Mouse (Mus musculus): Measurements from ENCODE around the gene Fam219a. TPM values are rescaled to one million over a fixed set of nuclear protein-coding genes. Genes with fewer than 3 reads are reported as not detected.

The Fam219a gene
- total and polyA plus RNA-seq, 2 experiments from 2014 or later: 24.1 to 130 TPM

- Histone ChIP-seq H3K27me3 (ENCODE audit: insufficient read depth, low read length) (no peaks in the 10 kb centered on the region), H3K4me3 (ENCODE audit: low read depth, low read length) (no peak overlapping the region), H3K4me2 (ENCODE audit: low read depth, low read length, poor library complexity, severe bottlenecking) (no peak overlapping the region), H3K9me3 (ENCODE audit: low read length) (no peaks in the 10 kb centered on the region), H3K27ac (ENCODE audit: low read depth, low read length) (no peak overlapping the region), H3K4me1 (ENCODE audit: insufficient read depth, low read length) (peaks cover 4% of the 10 kb centered on the region; the same call in 1 of the 2 replicates), H3K36me3 (ENCODE audit: insufficient read depth, low read length) (no peaks in the 10 kb centered on the region), H3K9ac (replicated peaks; ENCODE audit: low read length, poor library complexity, severe bottlenecking) (no peak overlapping the region)
- WGBS: 73% methylated on average over 10 of the region's 10 CpGs
- no peak for ATAC-seq (ENCODE audit: low FRiP score)
- DNase-seq (ENCODE audit: low spot score): no peak
- peak; percentile 35 for TF ChIP-seq CTCF (IDR thresholded peaks at IDR 0.05)
Measured at GRCm38 (mm10) chr4:41609681-41610593, 40.6 kb upstream of the Fam219a start.

DNA sequence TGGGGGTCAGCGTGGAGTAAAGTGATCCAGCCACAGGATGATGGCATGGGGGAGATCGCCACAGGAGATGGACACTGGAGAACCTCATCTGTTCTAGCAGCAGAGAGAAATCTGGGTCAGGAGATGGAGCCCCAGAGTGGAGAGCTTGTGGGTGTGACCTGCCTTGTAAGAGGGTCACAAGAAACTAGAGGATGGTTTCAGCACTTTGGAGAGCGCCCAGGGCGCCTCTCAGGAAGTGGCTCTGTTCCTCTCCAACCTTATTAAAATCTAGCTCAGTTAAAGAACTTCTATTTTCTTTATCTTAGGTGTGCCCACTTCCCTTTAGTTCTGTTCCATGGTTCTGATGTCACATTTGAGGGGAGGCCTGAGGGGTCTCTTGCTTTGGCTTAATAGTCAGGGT is 37.4 kb upstream of the Fam219a start:
- H3K27ac ChIP-seq (ENCODE audit: low read depth, low read length): no peak overlapping the region
- peaks cover 6% of the 10 kb centered on the region; the same call in 1 of the 2 replicates for H3K4me1 ChIP-seq (ENCODE audit: insufficient read depth, low read length)
- WGBS: 62% methylated on average over 4 of the region's 4 CpGs
- H3K4me3 ChIP-seq (ENCODE audit: low read depth, low read length): no peak overlapping the region
- 0 out of 2 replicates have a peak, but pooled peaks cover 3% of the 10 kb centered on the region for H3K27me3 ChIP-seq (ENCODE audit: insufficient read depth, low read length)
- no peak overlapping the region for H3K9ac ChIP-seq (replicated peaks; ENCODE audit: low read length, poor library complexity, severe bottlenecking)
- ATAC-seq (ENCODE audit: low FRiP score): no peak
- H3K36me3 ChIP-seq (ENCODE audit: insufficient read depth, low read length): no peaks in the 10 kb centered on the region
- TF ChIP-seq CTCF (IDR thresholded peaks at IDR 0.05): no peak
- H3K4me2 ChIP-seq (ENCODE audit: low read depth, low read length, poor library complexity, severe bottlenecking): no peak overlapping the region
- H3K9me3 ChIP-seq (ENCODE audit: low read length): no peaks in the 10 kb centered on the region
- peak; percentile 49 for DNase-seq (ENCODE audit: low spot score)

- Histone ChIP-seq H3K4me1 (ENCODE audit: insufficient read depth, low read length) (peaks cover 6% of the 10 kb centered on the region; the same call in 1 of the 2 replicates), H3K9me3 (ENCODE audit: low read length) (no peaks in the 10 kb centered on the region), H3K4me3 (ENCODE audit: low read depth, low read length) (no peak overlapping the region), H3K27ac (ENCODE audit: low read depth, low read length) (no peak overlapping the region; the same call in 1 of the 2 replicates), H3K36me3 (ENCODE audit: insufficient read depth, low read length) (no peaks in the 10 kb centered on the region), H3K27me3 (ENCODE audit: insufficient read depth, low read length) (0 out of 2 replicates have a peak, but pooled peaks cover 3% of the 10 kb centered on the region), H3K9ac (replicated peaks; ENCODE audit: low read length, poor library complexity, severe bottlenecking) (no peak overlapping the region), H3K4me2 (ENCODE audit: low read depth, low read length, poor library complexity, severe bottlenecking) (no peak overlapping the region)
- peak; percentile 75 for TF ChIP-seq CTCF (IDR thresholded peaks at IDR 0.05)
- ATAC-seq (ENCODE audit: low FRiP score) (0 out of 2 replicates have a peak, but pooled peaks have one; percentile 34), DNase-seq (ENCODE audit: low spot score) (peak; percentile 78)
- 18% methylated on average over 8 of the region's 8 CpGs for WGBS
Measured at GRCm38 (mm10) chr4:41604476-41605396, 35.4 kb upstream of the Fam219a start.

DNA sequence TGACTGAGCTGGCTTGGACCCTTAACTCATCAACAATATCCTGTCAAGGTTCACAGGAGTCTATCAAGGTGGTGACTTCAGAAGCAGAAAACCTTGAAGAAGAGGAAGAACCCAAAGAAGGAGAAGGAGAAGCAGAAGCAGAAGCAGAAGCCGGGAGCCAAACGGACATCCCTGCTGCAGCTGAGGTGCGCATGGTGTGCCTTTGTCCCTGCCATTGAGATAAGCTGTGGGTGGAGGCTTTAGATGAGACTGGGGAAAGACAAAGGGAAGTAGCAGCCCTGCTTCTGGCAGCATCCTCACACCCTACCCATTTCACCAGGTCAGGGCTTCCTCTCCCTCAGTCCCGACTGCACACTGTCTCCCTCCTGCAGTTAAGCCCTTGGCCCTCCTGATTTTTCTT is 33.5 kb upstream of the Fam219a start:
- Histone ChIP-seq H3K36me3 (ENCODE audit: insufficient read depth, low read length) (no peaks in the 10 kb centered on the region), H3K4me3 (ENCODE audit: low read depth, low read length) (no peak overlapping the region), H3K27me3 (ENCODE audit: insufficient read depth, low read length) (0 out of 2 replicates have a peak, but pooled peaks cover 3% of the 10 kb centered on the region), H3K9me3 (ENCODE audit: low read length) (no peaks in the 10 kb centered on the region), H3K4me2 (ENCODE audit: low read depth, low read length, poor library complexity, severe bottlenecking) (no peak overlapping the region), H3K9ac (replicated peaks; ENCODE audit: low read length, poor library complexity, severe bottlenecking) (no peak overlapping the region), H3K27ac (ENCODE audit: low read depth, low read length) (no peak overlapping the region), H3K4me1 (ENCODE audit: insufficient read depth, low read length) (peaks cover 6% of the 10 kb centered on the region; the same call in 1 of the 2 replicates)
- DNase-seq (ENCODE audit: low spot score): no peak
- 52% methylated on average over 4 of the region's 4 CpGs for WGBS
- no peak for ATAC-seq (ENCODE audit: low FRiP score)
- no peak for TF ChIP-seq CTCF (IDR thresholded peaks at IDR 0.05)

DNA sequence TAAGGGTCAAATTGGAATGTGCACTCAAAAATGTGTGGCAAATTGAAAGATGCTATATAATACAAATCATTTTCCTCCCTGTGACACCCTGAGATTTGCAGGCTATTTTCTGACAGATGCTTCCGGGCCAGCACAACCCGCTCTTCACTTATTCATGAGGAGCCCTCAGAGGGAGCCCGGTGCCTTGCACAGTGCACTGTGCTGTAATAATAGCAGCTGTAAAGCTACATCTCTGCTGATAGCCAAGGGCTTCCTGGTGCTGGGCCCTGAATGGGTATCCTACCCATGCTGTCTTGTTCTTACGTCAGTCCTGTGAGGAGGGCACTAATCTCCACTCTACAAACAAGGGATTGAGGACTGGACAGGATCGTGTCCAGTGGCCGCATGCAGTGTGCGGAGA is 14.0 kb upstream of the Fam219a start:
- 55% methylated on average over 7 of the region's 7 CpGs for WGBS
- no peak overlapping the region for H3K4me3 ChIP-seq (ENCODE audit: low read depth, low read length)
- no peaks in the 10 kb centered on the region for H3K36me3 ChIP-seq (ENCODE audit: insufficient read depth, low read length)
- no peaks in the 10 kb centered on the region for H3K4me1 ChIP-seq (ENCODE audit: insufficient read depth, low read length)
- no peak for DNase-seq (ENCODE audit: low spot score)
- no peak for ATAC-seq (ENCODE audit: low FRiP score)
- no peak overlapping the region for H3K27ac ChIP-seq (ENCODE audit: low read depth, low read length)
- no peaks in the 10 kb centered on the region for H3K9me3 ChIP-seq (ENCODE audit: low read length)
- H3K27me3 ChIP-seq (ENCODE audit: insufficient read depth, low read length): no peaks in the 10 kb centered on the region
- no peak overlapping the region for H3K9ac ChIP-seq (replicated peaks; ENCODE audit: low read length, poor library complexity, severe bottlenecking)
- TF ChIP-seq CTCF (IDR thresholded peaks at IDR 0.05): no peak
- H3K4me2 ChIP-seq (ENCODE audit: low read depth, low read length, poor library complexity, severe bottlenecking): no peak overlapping the region

Data from midbrain, postnatal 0 days (tissue).